Mouse (Mus musculus) CH12.LX (cell line): ENCODE results near the gene Ints2. TPM values are rescaled to one million over a fixed set of nuclear protein-coding genes. Genes with fewer than 3 reads are reported as not detected.
"Not testable (repeated sequence)": the region's sequence is repeated elsewhere in the genome, so short reads cannot be mapped to it uniquely, and the experiment has no call there.

Experiments used
- DNase-seq: peaks from one replicate; pipeline ENCODE4 v3.0.0-alpha.2; 2013; ENCODE audit errors: extremely low read depth
- H3K27ac ChIP-seq: 2 replicates; pipeline ENCODE4 v1.5.1; 2012; ENCODE audit warnings: low read depth, mild to moderate bottlenecking, control low read depth, moderate library complexity; ENCODE audit not compliant: insufficient read depth
- H3K27me3 ChIP-seq: replicated peaks from 2 replicates; pipeline ENCODE3; 2012; ENCODE audit warnings: inconsistent platforms
- H3K36me3 ChIP-seq, 2 experiments: replicated peaks in 1 of 2; 2 replicates each; pipeline versions ENCODE3 to v1.6.1; 2012; ENCODE audit warnings: inconsistent platforms in 1 of 2, low read length in 1 of 2, mild to moderate bottlenecking in 1 of 2, mixed read lengths in 1 of 2, moderate library complexity in 1 of 2; ENCODE audit not compliant: control insufficient read depth in 1 of 2, insufficient read depth in 1 of 2
- H3K4me1 ChIP-seq, 2 experiments: 2 replicates each; pipeline ENCODE4 v1.6.1; 2012; ENCODE audit warnings: inconsistent platforms in 1 of 2, moderate library complexity in 1 of 2; ENCODE audit not compliant: insufficient read depth in 2 of 2, control insufficient read depth in 1 of 2
- H3K4me2 ChIP-seq: 2 replicates; pipeline ENCODE4 v1.6.1; 2012; ENCODE audit warnings: low read depth, mild to moderate bottlenecking, control low read depth; ENCODE audit not compliant: poor library complexity, insufficient read depth, severe bottlenecking
- H3K4me3 ChIP-seq, 3 experiments: fragments of 150-350 bp in 1 of 3; sonication (generic) in 1 of 3; replicated peaks in 1 of 3; 2 replicates each; pipeline versions ENCODE3 to v1.5.1; 2011 to 2012; ENCODE audit warnings: low read depth in 2 of 3, low read length in 2 of 3, mild to moderate bottlenecking in 2 of 3, moderate library complexity in 2 of 3, control low read depth in 1 of 3, improper control_type of control experiment in 1 of 3, inconsistent platforms in 1 of 3, mixed read lengths in 1 of 3; ENCODE audit not compliant: poor library complexity in 1 of 3
- H3K79me2 ChIP-seq: replicated peaks from 2 replicates; pipeline ENCODE4 v1.6.1; 2012; ENCODE audit warnings: mild to moderate bottlenecking, moderate library complexity; ENCODE audit not compliant: control insufficient read depth, poor library complexity, insufficient read depth, severe bottlenecking; ENCODE audit errors: extremely low read depth
- H3K9ac ChIP-seq: 2 replicates; pipeline ENCODE4 v1.6.1; 2012; ENCODE audit warnings: low read depth, mild to moderate bottlenecking, control low read depth, moderate library complexity; ENCODE audit not compliant: insufficient read depth
- H3K9me3 ChIP-seq: replicated peaks from 2 replicates; pipeline ENCODE3; 2012; ENCODE audit warnings: low read length, inconsistent platforms, mixed read lengths
- BHLHE40 ChIP-seq: IDR thresholded peaks from 2 replicates; pipeline ENCODE4 v1.6.1; 2011; ENCODE audit warnings: mild to moderate bottlenecking, low read depth, low read length, improper control_type of control experiment
- CHD1 ChIP-seq: IDR thresholded peaks from 2 replicates; pipeline ENCODE4 v1.6.1; 2012; ENCODE audit warnings: low read depth, low read length, improper control_type of control experiment, inconsistent platforms
- GABPA ChIP-seq: IDR thresholded peaks from 2 replicates; pipeline ENCODE4 v1.6.1; 2012; ENCODE audit warnings: low read depth, low read length, improper control_type of control experiment, inconsistent platforms; ENCODE audit not compliant: insufficient replicate concordance
- JUN ChIP-seq: IDR thresholded peaks from 2 replicates; pipeline ENCODE4 v1.6.1; 2011; ENCODE audit warnings: low read depth, mild to moderate bottlenecking, low read length, improper control_type of control experiment, moderate library complexity; ENCODE audit not compliant: insufficient read depth
- MAFK ChIP-seq: IDR thresholded peaks from 2 replicates; pipeline ENCODE4 v1.6.1; 2011; ENCODE audit warnings: low read length, improper control_type of control experiment; ENCODE audit not compliant: insufficient replicate concordance
- MAX ChIP-seq: IDR thresholded peaks from 2 replicates; pipeline ENCODE4 v1.6.1; 2011; ENCODE audit warnings: low read length, improper control_type of control experiment
- MXI1 ChIP-seq: IDR thresholded peaks from 2 replicates; pipeline ENCODE4 v1.6.1; 2011; ENCODE audit warnings: mild to moderate bottlenecking, low read depth, low read length, improper control_type of control experiment
- MYC ChIP-seq: IDR thresholded peaks from 2 replicates; pipeline ENCODE4 v1.6.1; 2011; ENCODE audit warnings: low read depth, mild to moderate bottlenecking, improper control_type of control experiment, low read length
- NRF1 ChIP-seq: IDR thresholded peaks from 2 replicates; pipeline ENCODE4 v1.6.1; 2014; ENCODE audit warnings: low read depth, mild to moderate bottlenecking, inconsistent platforms, low read length, improper control_type of control experiment, moderate library complexity
- POLR2AphosphoS2 ChIP-seq: IDR thresholded peaks from 2 replicates; pipeline ENCODE4 v1.6.1; 2011; ENCODE audit warnings: low read depth, low read length, improper control_type of control experiment
- RAD21 ChIP-seq: IDR thresholded peaks from 2 replicates; pipeline ENCODE4 v1.6.1; 2011; ENCODE audit warnings: low read depth, mild to moderate bottlenecking, low read length, improper control_type of control experiment, moderate library complexity
- RCOR1 ChIP-seq: conservative IDR thresholded peaks from 2 replicates; pipeline ENCODE4 v1.6.1; 2012; ENCODE audit warnings: low read depth, mild to moderate bottlenecking, inconsistent platforms, low read length, improper control_type of control experiment
- SIN3A ChIP-seq: IDR thresholded peaks from 2 replicates; pipeline ENCODE4 v1.6.1; 2012; ENCODE audit warnings: low read length, improper control_type of control experiment, inconsistent platforms
- dilution Hi-C: fragments of 300-500 bp; cut with MboI; formaldehyde crosslinking; loops from 2 replicates; pipeline ENCODE4 v1.14.3; 2020; ENCODE audit warnings: low sequenced_read_pairs; ENCODE audit not compliant: extremely low pct_unique_long_range_greater_than_20kb, extremely low pct_ligation_motif_present
- in situ Hi-C: fragments of 300-500 bp; cut with MboI; formaldehyde crosslinking; loops from 3 replicates; pipeline ENCODE4 v1.14.3; 2019; ENCODE audit warnings: low sequenced_read_pairs, low pct_ligation_motif_present, low pct_unique_long_range_greater_than_20kb, mixed read lengths
- polyA plus RNA-seq: library from polyadenylated mRNA; unstranded; fragments of >175 nt; gene quantifications from 2 replicates; pipeline ENCODE4 v1.2.1, GENCODE M21; 2012; ENCODE audit warnings: low read depth; ENCODE audit not compliant: insufficient read length
- total RNA-seq, 2 experiments: library from RNA; depleted of rRNA; stranded (reverse); fragments of 300-350 nt in 1 of 2; fragments of >200 nt in 1 of 2; gene quantifications; 2 replicates each; pipeline ENCODE4 v1.2.3; 2012 to 2014

Ints2 gene
- total and polyA plus RNA-seq, 3 experiments: 54.8 to 86.3 (median 58.8) TPM

DNA sequence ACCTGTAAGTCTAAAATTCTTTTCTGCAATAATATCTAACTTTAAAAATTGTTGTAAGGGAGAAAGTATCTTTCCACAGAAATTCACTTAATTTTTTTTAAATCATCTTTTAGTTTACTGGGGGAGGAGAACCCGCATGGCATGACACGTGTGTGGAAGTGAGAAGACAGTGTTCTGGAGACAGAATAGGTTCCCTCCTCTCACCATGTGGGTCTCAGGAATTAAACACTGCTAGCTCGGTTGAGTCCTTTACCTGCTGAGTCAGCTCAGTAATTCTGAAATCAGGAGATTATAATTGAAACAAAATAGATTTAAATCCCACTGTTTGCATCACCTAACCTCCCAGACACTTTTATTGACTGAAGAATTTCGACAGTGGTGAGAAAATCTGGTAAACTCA lies 57.6 kb downstream of the Ints2 start:
- in situ Hi-C loops (no loop called here), dilution Hi-C loops (no loop called here)
- DNase-seq: peak; percentile 47
- H3K4me2 ChIP-seq: peak overlapping the region; percentile 94
- H3K9ac ChIP-seq: peak overlapping the region; percentile 58
- TF ChIP-seq CHD1 (no peak), RAD21 (no peak), MAX (peak; percentile 96), BHLHE40 (0 out of 2 replicates have a peak, but pooled peaks have one; percentile 33), SIN3A (peak; percentile 81), RCOR1 (no peak), MXI1 (peak; percentile 94; the same call in 1 of the 2 replicates), MYC (peak; percentile 100), POLR2AphosphoS2 (no peak), MAFK (peak; percentile 91)
- peaks cover 21 to 60% of the 10 kb centered on the region in 2 experiments for H3K36me3 ChIP-seq
- H3K79me2 ChIP-seq: peaks cover 46% of the 10 kb centered on the region
- H3K4me1 ChIP-seq: peaks cover 3 to 45% of the 10 kb centered on the region in 2 experiments; a peak in 3 of 4 replicates
- peak overlapping the region; percentile 72 to 82 (median 74) for H3K4me3 ChIP-seq
- no peaks in the 10 kb centered on the region for H3K27me3 ChIP-seq
- no peaks in the 10 kb centered on the region for H3K9me3 ChIP-seq
- no peak overlapping the region for H3K27ac ChIP-seq

DNA sequence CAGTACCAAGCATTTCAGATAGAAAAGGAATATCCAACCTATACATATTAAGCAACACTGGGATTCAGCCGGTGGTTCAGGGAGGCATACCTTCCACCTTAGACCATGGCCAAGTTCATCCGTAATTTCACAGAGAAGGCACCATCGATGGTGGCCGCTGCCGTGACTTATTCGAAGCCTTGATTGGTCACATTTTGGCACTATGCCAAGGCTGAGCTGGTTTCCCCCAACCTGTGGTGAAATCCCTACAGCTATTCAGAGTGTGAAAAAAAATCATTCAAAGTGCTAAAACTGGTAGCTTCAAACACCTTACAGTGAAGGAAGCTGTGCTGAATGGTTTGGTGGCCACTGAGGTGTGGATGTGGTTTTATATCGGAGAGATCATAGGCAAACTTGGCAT lies 72.2 kb downstream of the Ints2 start:
- peaks cover 4 to 42% of the 10 kb centered on the region in 2 experiments for H3K36me3 ChIP-seq
- H3K79me2 ChIP-seq, DNase-seq, H3K9ac ChIP-seq, H3K4me3 ChIP-seq, H3K27ac ChIP-seq, dilution Hi-C loops, H3K27me3 ChIP-seq, H3K4me2 ChIP-seq, H3K9me3 ChIP-seq, H3K4me1 ChIP-seq, in situ Hi-C loops: not testable (repeated sequence)

DNA sequence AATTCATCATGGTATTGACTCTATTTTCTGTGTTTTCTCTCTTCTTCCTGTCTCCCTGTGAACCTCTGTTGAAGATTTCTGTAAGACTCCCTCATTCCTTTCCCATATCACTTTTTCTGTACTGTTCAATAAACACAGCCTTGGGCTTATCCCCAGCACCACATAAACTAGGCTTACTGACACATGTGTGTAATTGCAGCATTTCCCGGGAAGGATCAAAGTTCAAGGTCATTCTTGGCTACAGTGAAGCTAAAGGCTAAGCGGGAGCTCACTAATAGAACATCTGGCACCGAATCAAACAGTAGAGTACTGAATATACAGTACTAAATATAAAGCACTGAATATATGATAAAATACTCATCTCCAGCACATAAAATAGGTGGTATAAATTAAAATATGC lies 81.5 kb downstream of the Ints2 start:
- Histone ChIP-seq H3K27me3 (no peaks in the 10 kb centered on the region), H3K9me3 (no peaks in the 10 kb centered on the region), H3K4me2 (no peak overlapping the region), H3K36me3 (peaks cover 5 to 20% of the 10 kb centered on the region in 2 experiments), H3K79me2 (no peaks in the 10 kb centered on the region), H3K4me3 (no peak overlapping the region), H3K9ac (no peak overlapping the region), H3K4me1 (no peaks in the 10 kb centered on the region), H3K27ac (no peak overlapping the region)
- dilution Hi-C loops (no loop called here), in situ Hi-C loops (no loop called here)
- DNase-seq: no peak
- TF ChIP-seq GABPA: no peak
- TF ChIP-seq NRF1: no peak
- no peak for TF ChIP-seq JUN
- no peak for TF ChIP-seq MXI1
- TF ChIP-seq MAFK: no peak
